Mouse (Mus musculus) T-helper 17 cell (primary cell): ENCODE measurements around the gene Ubxn2a.

Experiments used
- in situ Hi-C, 2 experiments: fragments of 300-600 bp; cut with MboI, MseI; formaldehyde crosslinking; loops; 1 replicate in 1 of 2; 2 replicates in 1 of 2; pipeline ENCODE4 v1.15.1; 2025; ENCODE audit warnings: high pct_unique_total_duplicates in 2 of 2

Ubxn2a gene

GRCm38 (mm10) chr12:4885062-4885461 lies 22.4 kb downstream of the Ubxn2a start:
- in situ Hi-C loops, result no loop called here

- in situ Hi-C loops, result no loop called here
These were observed 25.4 kb downstream of the Ubxn2a start for GRCm38 (mm10) chr12:4882086-4882485.

- in situ Hi-C loops, result no loop called here
These were observed 28.5 kb downstream of the Ubxn2a start for GRCm38 (mm10) chr12:4879048-4879447.

DNA sequence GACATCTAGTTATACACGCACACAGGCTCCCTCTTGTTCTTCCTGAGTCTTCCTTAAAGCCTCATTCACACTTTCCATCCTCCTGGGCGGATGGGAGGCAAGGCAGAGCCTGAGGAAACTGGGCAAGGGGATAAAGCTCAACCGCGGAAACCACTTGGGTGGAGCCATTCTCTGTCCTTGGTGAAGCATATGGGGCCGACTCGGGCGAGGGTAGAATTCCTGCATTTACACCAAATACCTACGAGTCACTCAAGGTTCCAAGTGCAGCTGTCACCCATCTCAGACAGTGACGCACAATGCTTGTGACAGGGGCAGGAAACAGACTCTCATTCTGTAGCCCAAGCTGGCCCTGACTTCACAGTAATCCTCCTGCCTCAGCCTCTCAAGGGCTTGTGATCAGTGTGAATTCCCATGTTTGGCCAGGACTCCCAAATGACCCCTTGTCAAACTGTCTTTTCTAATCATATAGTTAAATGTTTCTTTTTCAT lies 29.2 kb downstream of the Ubxn2a start:
- in situ Hi-C loops, result no loop called here

DNA sequence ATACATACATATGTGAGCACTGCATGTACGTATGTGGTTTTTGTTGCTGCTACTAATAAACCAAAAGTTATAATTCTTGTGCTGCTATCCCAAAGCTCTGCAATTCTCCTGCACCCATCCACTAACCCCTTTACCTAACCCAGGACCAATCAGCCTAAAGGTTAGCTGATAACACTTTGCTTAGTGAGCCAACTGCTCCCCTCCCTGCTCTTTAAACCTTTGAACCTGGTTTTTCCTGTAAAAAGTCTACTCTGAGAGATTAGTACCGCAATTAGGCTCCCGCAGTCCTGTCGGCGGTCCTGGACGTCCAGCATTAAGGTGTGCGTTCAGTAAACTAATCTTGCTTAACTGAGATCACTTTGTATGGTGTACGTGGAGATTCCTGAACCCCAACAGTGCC lies 31.9 kb downstream of the Ubxn2a start:
- in situ Hi-C loops, result no loop called here

DNA sequence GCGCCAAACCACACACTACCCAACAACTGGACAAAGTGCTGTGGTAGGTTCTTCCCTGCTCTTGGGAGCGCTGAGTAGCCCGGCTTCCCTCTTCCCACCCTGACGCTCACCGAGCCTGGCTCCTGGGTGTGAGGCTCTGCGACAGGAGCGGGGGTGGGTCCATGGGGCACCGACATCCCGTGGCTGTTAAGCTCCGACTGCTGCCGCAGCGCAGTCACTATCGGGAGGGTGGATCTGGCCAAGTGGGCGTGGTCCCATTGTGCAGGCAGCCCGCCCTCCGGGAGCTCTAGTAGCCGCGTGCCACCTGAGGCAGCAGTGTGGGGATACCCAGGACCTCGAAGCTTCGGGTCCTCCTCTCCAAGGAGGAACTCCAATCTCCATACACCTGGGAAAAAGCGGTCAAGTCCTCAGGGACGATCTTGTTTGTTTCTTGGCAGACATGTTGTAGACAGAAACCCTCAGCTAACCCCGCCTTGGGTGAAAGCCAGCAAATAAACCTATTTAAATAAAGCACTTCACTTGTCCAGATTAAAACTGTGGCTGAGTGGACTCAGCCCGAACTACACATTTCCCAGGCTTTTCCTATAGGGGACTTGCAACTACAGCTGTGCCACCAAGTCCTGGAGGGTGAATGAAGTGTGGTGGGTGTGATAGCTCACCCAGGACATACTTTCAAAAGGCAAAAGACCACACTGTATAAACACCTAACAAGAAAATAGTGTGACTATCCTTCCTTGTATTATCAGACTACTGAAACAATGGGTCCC lies 33.2 kb downstream of the Ubxn2a start, which contains the start of gene Mfsd2b:
TSS of gene Mfsd2b (minus strand) at position 199 of the 767 bp plus-strand sequence.
- in situ Hi-C loops, result no loop called here

GRCm38 (mm10) chr12:4873531-4873930 lies 34.0 kb downstream of the Ubxn2a start:
- in situ Hi-C loops, result no loop called here

DNA sequence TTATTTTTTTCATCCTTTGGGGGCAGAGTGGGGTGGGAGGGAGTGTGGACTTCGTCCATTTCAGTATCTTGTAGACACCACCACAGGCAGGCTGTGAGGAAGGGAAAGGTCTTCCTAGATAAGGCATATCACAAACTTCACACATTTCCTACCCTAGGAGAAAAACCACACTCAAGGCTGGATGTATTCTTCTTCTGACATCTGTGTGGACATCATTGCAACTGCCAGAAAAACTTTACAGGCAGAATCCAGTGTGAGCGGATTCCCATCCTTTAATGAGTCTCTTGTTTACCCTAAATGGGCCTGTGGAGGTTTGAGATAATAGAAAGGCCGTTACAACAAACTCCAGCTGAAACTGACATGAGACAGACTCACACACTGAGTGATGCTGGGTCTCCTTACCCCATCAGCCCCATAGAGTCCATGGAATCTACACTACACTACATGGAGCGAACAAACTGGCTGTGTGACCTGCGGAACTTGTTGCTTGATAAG lies 34.5 kb downstream of the Ubxn2a start:
- in situ Hi-C loops, result no loop called here

GRCm38 (mm10) chr12:4872273-4872672 lies 35.2 kb downstream of the Ubxn2a start:
- in situ Hi-C loops, result no loop called here

GRCm38 (mm10) chr12:4871260-4871659 lies 36.2 kb downstream of the Ubxn2a start:
- in situ Hi-C loops, result no loop called here

DNA sequence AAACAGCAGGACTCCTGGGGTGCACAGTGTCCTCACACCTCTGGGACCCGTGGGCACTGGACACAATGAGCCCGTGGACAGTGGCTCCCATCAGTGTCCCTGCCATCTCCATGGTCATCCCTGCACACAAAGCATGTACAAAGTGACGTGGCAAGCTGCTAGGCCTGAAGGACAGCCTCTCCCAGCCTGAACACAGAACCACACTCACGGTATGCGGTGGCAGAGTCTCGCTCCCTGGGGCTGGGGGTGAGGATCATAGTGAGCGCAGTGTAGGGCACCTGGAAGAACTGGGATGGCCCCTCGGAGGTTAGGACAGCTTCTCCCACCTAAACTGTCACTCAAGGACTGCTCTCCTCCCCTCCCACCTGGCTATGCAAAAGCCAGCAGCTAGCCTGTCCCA lies 38.6 kb downstream of the Ubxn2a start:
- in situ Hi-C loops, result loop anchor here in 1 of 2 experiments (5.0 kb wide), 1 partner anchor 93 kb away; no protein-coding TSS in a partner anchor

DNA sequence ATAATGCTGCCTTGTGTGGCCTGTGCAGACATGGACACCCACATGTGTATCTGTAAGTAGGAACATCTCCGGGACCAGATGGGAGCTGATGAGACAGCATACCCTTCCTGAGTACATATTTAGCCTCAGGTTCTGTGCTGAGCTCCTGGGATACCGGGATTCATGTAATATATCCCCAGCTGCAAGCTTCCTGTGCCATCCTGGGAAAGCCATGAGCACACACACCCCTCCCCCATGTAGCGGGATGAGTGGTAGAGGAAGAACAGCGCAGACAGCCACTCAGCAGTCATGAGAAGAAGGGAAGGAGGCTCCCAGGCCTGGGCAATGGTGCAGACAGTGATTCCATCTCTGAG lies 43.2 kb downstream of the Ubxn2a start:
- in situ Hi-C loops, result no loop called here

DNA sequence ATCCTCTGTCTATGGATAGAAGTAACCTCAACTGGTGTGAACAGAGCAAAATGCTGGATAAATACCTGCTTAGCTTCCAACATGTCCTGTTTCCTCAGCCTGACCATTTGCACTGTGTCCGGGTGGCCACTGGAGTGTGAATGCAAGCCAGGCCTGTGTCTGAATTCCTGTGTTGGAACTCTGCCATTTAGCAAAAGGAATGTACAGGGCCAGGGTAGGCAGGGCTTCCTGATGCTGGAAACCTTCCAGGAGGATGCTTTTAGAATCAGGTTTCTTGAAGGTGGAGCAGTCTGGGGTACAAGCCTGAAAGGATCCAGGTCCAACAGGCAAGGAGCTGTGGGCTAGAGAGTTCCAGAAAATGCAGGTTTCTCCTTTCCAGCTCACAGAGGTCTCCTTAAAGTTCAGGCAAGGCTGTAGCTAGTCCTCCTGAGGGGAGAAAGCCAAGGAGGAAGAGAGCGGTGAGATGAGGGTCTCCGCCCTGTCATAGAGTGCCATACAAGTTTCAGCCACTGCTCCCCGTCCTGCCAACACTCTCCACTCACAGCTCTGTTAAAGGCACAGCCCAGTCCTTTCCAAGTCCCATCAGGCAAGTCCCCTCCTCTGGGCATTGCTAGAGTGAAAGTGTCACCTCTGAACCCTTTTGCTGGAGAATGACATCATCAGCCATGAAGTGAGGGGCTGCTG lies 43.7 kb downstream of the Ubxn2a start:
- in situ Hi-C loops, result no loop called here

GRCm38 (mm10) chr12:4862672-4863071 lies 44.8 kb downstream of the Ubxn2a start:
- in situ Hi-C loops, result no loop called here

- in situ Hi-C loops, result no loop called here
These were observed 48.1 kb downstream of the Ubxn2a start for GRCm38 (mm10) chr12:4859241-4859914.

DNA sequence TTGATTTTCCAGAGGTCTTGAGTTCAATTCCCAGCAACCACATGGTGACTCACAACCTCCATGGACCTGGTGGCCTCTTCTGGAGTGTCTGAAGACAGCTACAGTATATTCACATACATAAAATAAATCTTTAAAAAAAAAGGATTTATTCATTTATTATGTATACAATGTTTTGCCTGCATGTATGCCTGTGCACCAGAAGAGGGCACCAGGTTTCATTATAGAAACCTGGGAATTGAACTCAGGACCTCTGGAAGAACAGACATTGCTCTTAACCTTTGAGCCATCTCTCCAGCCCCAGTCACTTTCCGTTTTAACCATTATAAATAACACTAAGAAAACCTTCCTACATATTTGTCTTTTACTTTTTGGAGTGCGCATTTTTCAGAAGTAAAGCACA lies 50.7 kb downstream of the Ubxn2a start:
- in situ Hi-C loops, result no loop called here

GRCm38 (mm10) chr12:4856160-4856559 lies 51.3 kb downstream of the Ubxn2a start:
- in situ Hi-C loops, result no loop called here

GRCm38 (mm10) chr12:4843741-4844140 lies 63.8 kb downstream of the Ubxn2a start:
- in situ Hi-C loops, result loop anchor here in 1 of 2 experiments (5.0 kb wide), 2 partner anchors 69 to 71 kb away; no protein-coding TSS in a partner anchor

GRCm38 (mm10) chr12:4842890-4843597 lies 64.5 kb downstream of the Ubxn2a start, which contains the start of gene Wdcp:
TSS of gene Wdcp (plus strand) at chr12:4843303.
- in situ Hi-C loops, result loop anchor here in 1 of 2 experiments (5.0 kb wide), 2 partner anchors 69 to 71 kb away; no protein-coding TSS in a partner anchor

GRCm38 (mm10) chr12:4842456-4842855 lies 65.0 kb downstream of the Ubxn2a start:
- in situ Hi-C loops, result loop anchor here in 1 of 2 experiments (5.0 kb wide), 2 partner anchors 70 kb away; no protein-coding TSS in a partner anchor

GRCm38 (mm10) chr12:4841392-4841887 lies 66.1 kb downstream of the Ubxn2a start, which contains the start of gene Fkbp1b:
TSS of gene Fkbp1b (minus strand) at chr12:4841591.
- in situ Hi-C loops, result loop anchor here in 1 of 2 experiments (5.0 kb wide), 2 partner anchors 69 to 71 kb away; no protein-coding TSS in a partner anchor
